21 mouse cellular contexts compared by ENCODE assay signal in genomic region chr2:5930291-5931054, GRCm38 (mm10). TPM values are rescaled to one million over a fixed set of nuclear protein-coding genes. Genes with fewer than 3 reads are reported as not detected.
A peak's percentile ranks its signal among the peaks of the same experiment; 100 is the strongest.
DNase-seq lines count a peak whose midpoint lies in the region; ATAC-seq and TF ChIP-seq lines count a peak whose summit lies in the region.
"Had no signal": no experiment of that assay in that cellular context is flagged by ENCODE, and none has a peak within 500 bp of the region (broad histone marks: within the 10 kb centered on the region; RNA-seq: fewer than 3 reads in every experiment).

No protein-coding gene starts in this region.

- no peak for TF ChIP-seq RAD21 in MEL (IDR thresholded peaks at IDR 0.05; ENCODE audit: low read depth, low read length)

- no peaks in the 10 kb centered on the region for H3K79me2 ChIP-seq in MEL (ENCODE audit: control insufficient read depth, insufficient read depth, low read length, poor library complexity)

- peaks cover 0 to 16% of the 10 kb centered on the region in 2 experiments; a peak in 2 of 4 replicates for H3K36me3 ChIP-seq in MEL (ENCODE audit: control insufficient read depth in 1 of 2, insufficient read depth in 2 of 2, low read length in 2 of 2)
- no peaks in the 10 kb centered on the region for H3K36me3 ChIP-seq in intestine, embryonic 16.5 days (ENCODE audit: control insufficient read depth, insufficient read depth, low read length)

- WGBS in lung, adult 2 months: 78% methylated on average over 18 of the region's 18 CpGs
- 82% methylated on average over 18 of the region's 18 CpGs for WGBS in intestine, embryonic 16.5 days

- peak overlapping the region; percentile 78 for H3K27ac ChIP-seq in MEL (ENCODE audit: control insufficient read depth, low read depth, low read length)
- peak overlapping the region; percentile 50 for H3K27ac ChIP-seq in intestine, embryonic 16.5 days (ENCODE audit: low read length)
- H3K27ac ChIP-seq: embryonic facial prominence, embryonic 12.5 days; forebrain, embryonic 15.5 days; heart, embryonic 10.5 days; hindbrain, embryonic 13.5 days; kidney, postnatal 0 days; limb, embryonic 13.5 days; liver, embryonic 14.5 days had no signal

- no peaks in the 10 kb centered on the region for H3K27me3 ChIP-seq in MEL (ENCODE audit: control insufficient read depth in 1 of 2, insufficient read depth in 2 of 2, low read length in 2 of 2)
- no peaks in the 10 kb centered on the region for H3K27me3 ChIP-seq in intestine, embryonic 16.5 days (replicated peaks; ENCODE audit: control insufficient read depth, insufficient read depth, low read length)
- H3K27me3 ChIP-seq: embryonic facial prominence, embryonic 12.5 days; forebrain, embryonic 15.5 days; hindbrain, embryonic 13.5 days; limb, embryonic 13.5 days; Patski had no signal

- peak; percentile 43 for ATAC-seq in intestine, embryonic 16.5 days
- no peak for ATAC-seq in activated CD4-positive, CD25-positive, alpha-beta regulatory T cell, adult 4 months
- ATAC-seq: forebrain, embryonic 15.5 days; inflammation-experienced regulatory T-cells, adult 6 months; midbrain, embryonic 16.5 days; Patski had no signal

- peak overlapping the region; percentile 45 for H3K9ac ChIP-seq in MEL (ENCODE audit: control insufficient read depth, low read depth, low read length, poor library complexity, severe bottlenecking)
- H3K9ac ChIP-seq in intestine, embryonic 16.5 days (ENCODE audit: low read depth, low read length): no peak overlapping the region
- H3K9ac ChIP-seq: embryonic facial prominence, embryonic 12.5 days; forebrain, embryonic 15.5 days; hindbrain, embryonic 13.5 days; limb, embryonic 13.5 days; liver, embryonic 14.5 days had no signal

- H3K4me1 ChIP-seq in lung, adult 2 months (ENCODE audit: control insufficient read depth, insufficient read depth, low read length): no peaks in the 10 kb centered on the region
- H3K4me1 ChIP-seq in MEL (ENCODE audit: control insufficient read depth in 1 of 2, insufficient read depth in 2 of 2, low read length in 2 of 2): peaks cover 16% of the 10 kb centered on the region in 2 experiments
- H3K4me1 ChIP-seq in intestine, embryonic 16.5 days (ENCODE audit: control insufficient read depth, insufficient read depth, low read length): 0 out of 2 replicates have a peak, but pooled peaks cover 3% of the 10 kb centered on the region
- H3K4me1 ChIP-seq: embryonic facial prominence, embryonic 12.5 days; forebrain, embryonic 15.5 days; heart, embryonic 10.5 days; hindbrain, embryonic 13.5 days; limb, embryonic 13.5 days had no signal

- no peak overlapping the region for H3K4me3 ChIP-seq in lung, adult 2 months (replicated peaks; ENCODE audit: extremely low read depth, low read depth, low read length)
- peak overlapping the region in 1 of 2 experiments; percentile 36; a peak in 3 of 4 replicates for H3K4me3 ChIP-seq in MEL (ENCODE audit: control insufficient read depth in 1 of 2, insufficient read depth in 1 of 2, low read depth in 2 of 2, low read length in 2 of 2)
- no peak overlapping the region for H3K4me3 ChIP-seq in intestine, embryonic 16.5 days (ENCODE audit: low read length)
- H3K4me3 ChIP-seq: embryonic facial prominence, embryonic 12.5 days; forebrain, embryonic 15.5 days; heart, embryonic 10.5 days; hindbrain, embryonic 13.5 days; limb, embryonic 13.5 days had no signal

- TF ChIP-seq CTCF in lung, adult 2 months (IDR thresholded peaks at IDR 0.05; ENCODE audit: insufficient read depth, low read length): no peak
- TF ChIP-seq CTCF in MEL (IDR thresholded peaks at IDR 0.05 in 2 of 3, conservative IDR thresholded peaks at IDR 0.05 in 1 of 3; ENCODE audit: control insufficient read depth in 1 of 3, insufficient read depth in 1 of 3, low read depth in 2 of 3, low read length in 3 of 3, poor library complexity in 1 of 3, severe bottlenecking in 1 of 3): no peak

- no peak for TF ChIP-seq POLR2A in lung, adult 2 months (IDR thresholded peaks at IDR 0.05; ENCODE audit: borderline replicate concordance, extremely low read depth, low read depth, low read length)
- TF ChIP-seq POLR2A in MEL (IDR thresholded peaks at IDR 0.05; ENCODE audit: control insufficient read depth in 1 of 2, insufficient read depth in 1 of 2, low read depth in 1 of 2, low read length in 2 of 2, poor library complexity in 1 of 2): 0 out of 4 replicates have a peak, but pooled peaks of 1 of the 2 experiments have one; percentile 32

- peak; percentile 91 to 93 for TF ChIP-seq EP300 in MEL (IDR thresholded peaks at IDR 0.05; ENCODE audit: low read depth in 1 of 2, low read length in 2 of 2)

- no peaks in the 10 kb centered on the region for H3K9me3 ChIP-seq in MEL (replicated peaks; ENCODE audit: insufficient read depth, low read length)
- H3K9me3 ChIP-seq in intestine, embryonic 16.5 days (ENCODE audit: control insufficient read depth, low read length): no peaks in the 10 kb centered on the region
- H3K9me3 ChIP-seq: embryonic facial prominence, embryonic 12.5 days; forebrain, embryonic 15.5 days; heart, embryonic 10.5 days; hindbrain, embryonic 13.5 days; limb, embryonic 13.5 days had no signal

- DNase-seq in lung, postnatal 25 days (ENCODE audit: low spot score): peak; percentile 36
- no peak for DNase-seq in lung, adult 2 months
- DNase-seq in MEL (ENCODE audit: low read depth, low spot score): peak; percentile 88
- peak; percentile 77 to 82 for DNase-seq in spleen, postnatal 36 days (ENCODE audit: low spot score in 2 of 2)
- no peak for DNase-seq in frontal cortex, postnatal 14 days (ENCODE audit: low spot score in 2 of 2)
- DNase-seq: adrenal gland, postnatal 25 days; cerebellum, adult 11-12 months; gastrocnemius, postnatal 36 days; right cerebral cortex, postnatal 4 days had no signal

- no peak overlapping the region for H3K4me2 ChIP-seq in intestine, embryonic 16.5 days (ENCODE audit: low read depth, low read length)
- H3K4me2 ChIP-seq: embryonic facial prominence, embryonic 12.5 days; forebrain, embryonic 15.5 days; hindbrain, embryonic 13.5 days; limb, embryonic 13.5 days had no signal

TF ChIP-seq in MEL, 35 proteins besides CTCF, POLR2A, EP300 and RAD21:
- TF ChIP-seq SIN3A (IDR thresholded peaks at IDR 0.05; ENCODE audit: low read length): peak; percentile 52; the same call in 1 of the 2 replicates
- TF ChIP-seq ELF1 (IDR thresholded peaks at IDR 0.05; ENCODE audit: low read depth, low read length): peak; percentile 22; the same call in 1 of the 2 replicates
- TF ChIP-seq TAL1 (IDR thresholded peaks at IDR 0.05; ENCODE audit: low read length): peak; percentile 48; the same call in 1 of the 2 replicates
- TF ChIP-seq MYC (IDR thresholded peaks at IDR 0.05; ENCODE audit: low read depth, low read length): peak; percentile 22; the same call in 1 of the 2 replicates
- TF ChIP-seq TBP (IDR thresholded peaks at IDR 0.05; ENCODE audit: low read depth, low read length): peak; percentile 64
- TF ChIP-seq ETS1 (IDR thresholded peaks at IDR 0.05; ENCODE audit: low read depth, low read length): peak; percentile 43; the same call in 1 of the 2 replicates
- peak; percentile 91 for TF ChIP-seq GATA1 (IDR thresholded peaks at IDR 0.05; ENCODE audit: low read depth, low read length)
- no peak for TF ChIP-seq MXI1 (IDR thresholded peaks at IDR 0.05; ENCODE audit: low read depth, low read length)
- TF ChIP-seq MAX (IDR thresholded peaks at IDR 0.05; ENCODE audit: low read length): no peak
- TF ChIP-seq POLR2AphosphoS5 (IDR thresholded peaks at IDR 0.05; ENCODE audit: borderline replicate concordance, low read depth, low read length): no peak
- peak; percentile 61 for TF ChIP-seq MYB (IDR thresholded peaks at IDR 0.05; ENCODE audit: low read depth, low read length)
- TF ChIP-seq ZNF384 (IDR thresholded peaks at IDR 0.05; ENCODE audit: low read depth, low read length): no peak
- TF ChIP-seq TCF12 (IDR thresholded peaks at IDR 0.05; ENCODE audit: low read depth, low read length): peak; percentile 91
- no peak for TF ChIP-seq RCOR1 (IDR thresholded peaks at IDR 0.05; ENCODE audit: low read depth, low read length)
- TF ChIP-seq USF1 (IDR thresholded peaks at IDR 0.05; ENCODE audit: low read depth, low read length): no peak

RNA-seq across cellular contexts. Expression of gene Dhtkd1, which starts 12.1 kb away (rescaled TPM):
- 1.3 and 2.1 TPM in 2 replicates for polyA plus RNA-seq in lung, adult 2 months (2012; rRNA removed)
- total RNA-seq in MEL (2012; rRNA removed): 1.5 and 1.6 TPM in 2 replicates
- 1 to 10 TPM in 1 of 2 experiments, not detected in 1; 1.6 TPM for polyA plus RNA-seq in MEL (2012; ENCODE audit: insufficient read depth in 1 of 2, insufficient read length in 2 of 2, low read depth in 1 of 2, low replicate concordance in 2 of 2, missing spikeins in 1 of 2)
- polyA plus RNA-seq in intestine, embryonic 16.5 days (2015; fragmentation: Nextera tagmentation; extraction: Ambion mirVana): 2.3 and 2.4 TPM in 2 replicates
- polyA plus RNA-seq in activated CD4-positive, CD25-positive, alpha-beta regulatory T cell, adult 4 months (2017; shearing (Covaris generic)): under 1 TPM in 1 of 2 experiments, not detected in 1; 0.37 TPM

RNA-seq across cellular contexts. Expression of gene Upf2, which starts 20.8 kb away (rescaled TPM):
- 2.3 and 4.5 TPM in 2 replicates for polyA plus RNA-seq in lung, adult 2 months (2012; rRNA removed)
- total RNA-seq in MEL (2012; rRNA removed): 15.2 and 15.3 TPM in 2 replicates
- 10 to 100 TPM in 1 of 2 experiments, not detected in 1; 30.9 TPM for polyA plus RNA-seq in MEL (2012; ENCODE audit: insufficient read depth in 1 of 2, insufficient read length in 2 of 2, low read depth in 1 of 2, low replicate concordance in 2 of 2, missing spikeins in 1 of 2)
- 7.2 and 7.9 TPM in 2 replicates for polyA plus RNA-seq in intestine, embryonic 16.5 days (2015; fragmentation: Nextera tagmentation; extraction: Ambion mirVana)
- 10 to 100 TPM; 16.9 to 18.7 TPM for polyA plus RNA-seq in activated CD4-positive, CD25-positive, alpha-beta regulatory T cell, adult 4 months (2017; shearing (Covaris generic))

RNA-seq across cellular contexts. Expression of gene Sec61a2, which starts 35.2 kb away (rescaled TPM):
- polyA plus RNA-seq in lung, adult 2 months (2012; rRNA removed): 20.7 and 37.4 TPM in 2 replicates
- 13.9 and 17.8 TPM in 2 replicates for total RNA-seq in MEL (2012; rRNA removed)
- polyA plus RNA-seq in MEL (2012; ENCODE audit: insufficient read depth in 1 of 2, insufficient read length in 2 of 2, low read depth in 1 of 2, low replicate concordance in 2 of 2, missing spikeins in 1 of 2): 10 to 100 TPM in 1 of 2 experiments, not detected in 1; 32.3 TPM
- 55.7 and 61.8 TPM in 2 replicates for polyA plus RNA-seq in intestine, embryonic 16.5 days (2015; fragmentation: Nextera tagmentation; extraction: Ambion mirVana)
- polyA plus RNA-seq in activated CD4-positive, CD25-positive, alpha-beta regulatory T cell, adult 4 months (2017; shearing (Covaris generic)): 10 to 100 TPM; 13.4 to 14.8 TPM

Comparison
In these comparisons a context has a peak if more than half of its experiments do, and no peak if none do; other contexts are left out.
1. DNase-seq: peak in lung, postnatal 25 days (single experiment), MEL (single experiment) and spleen, postnatal 36 days (2 of 2); none in lung, adult 2 months (single experiment) and frontal cortex, postnatal 14 days (0 of 2).